Mouse (Mus musculus) myocyte (in vitro differentiated cells): ENCODE measurements at regions not wholly inside any gene's neighbourhood (a gene's known extent, or its start where the extent isn't known, plus 50 kb on each side); places are given as distances from the start of the nearest gene placed in this dataset.

Experiments used
- H3K27me3 ChIP-seq: one replicate; pipeline ENCODE4 v1.6.1; 2011; ENCODE audit not compliant: control insufficient read depth, insufficient read depth, insufficient read length
- H3K36me3 ChIP-seq: one replicate; pipeline ENCODE4 v1.6.1; 2011; ENCODE audit not compliant: control insufficient read depth, insufficient read depth
- H3K4me2 ChIP-seq: one replicate; pipeline ENCODE4 v1.6.1; 2011; ENCODE audit warnings: low read depth, control low read depth
- H3K4me3 ChIP-seq: one replicate; pipeline ENCODE4 v1.5.1; 2011; ENCODE audit warnings: mild to moderate bottlenecking, control low read depth, moderate library complexity
- H3K79me2 ChIP-seq: one replicate; pipeline ENCODE4 v1.6.1; 2011; ENCODE audit not compliant: control insufficient read depth, insufficient read depth
- H3ac ChIP-seq: one replicate; pipeline ENCODE4 v1.6.1; 2011; ENCODE audit not compliant: control insufficient read depth, insufficient read length
- CEBPB ChIP-seq: IDR thresholded peaks from 2 replicates; pipeline ENCODE4 v1.6.1; 2011; ENCODE audit warnings: mild to moderate bottlenecking, moderate library complexity; ENCODE audit not compliant: poor library complexity, insufficient read depth, severe bottlenecking
- E2F4 ChIP-seq: IDR thresholded peaks from one replicate; pipeline ENCODE4 v1.6.1; 2011; ENCODE audit warnings: mild to moderate bottlenecking, control low read depth, moderate library complexity; ENCODE audit not compliant: insufficient read depth
- MAX ChIP-seq: IDR thresholded peaks from one replicate; pipeline ENCODE4 v1.6.1; 2011; ENCODE audit warnings: low read depth, mild to moderate bottlenecking, control low read depth
- MYOD1 ChIP-seq, 3 experiments: IDR thresholded peaks; one replicate each; pipeline ENCODE4 v1.6.1; 2011; ENCODE audit warnings: control low read depth in 2 of 3, low read depth in 2 of 3, mild to moderate bottlenecking in 2 of 3, moderate library complexity in 1 of 3; ENCODE audit not compliant: insufficient read length in 2 of 3, control insufficient read depth in 1 of 3
- MYOG ChIP-seq, 3 experiments: IDR thresholded peaks; one replicate each; pipeline ENCODE4 v1.6.1; 2011; ENCODE audit warnings: control low read depth in 2 of 3, low read depth in 2 of 3, mild to moderate bottlenecking in 2 of 3; ENCODE audit not compliant: insufficient read length in 2 of 3, control insufficient read depth in 1 of 3, insufficient read depth in 1 of 3
- POLR2A ChIP-seq: IDR thresholded peaks from one replicate; pipeline ENCODE4 v1.6.1; 2011; ENCODE audit warnings: low read depth, mild to moderate bottlenecking, control low read depth, moderate library complexity; ENCODE audit not compliant: insufficient read length
- POLR2AphosphoS2 ChIP-seq: IDR thresholded peaks from one replicate; pipeline ENCODE4 v1.6.1; 2011; ENCODE audit warnings: low read depth, control low read depth; ENCODE audit not compliant: insufficient read length
- REST ChIP-seq: IDR thresholded peaks from one replicate; pipeline ENCODE4 v1.6.1; 2011; ENCODE audit warnings: mild to moderate bottlenecking, control low read depth, moderate library complexity; ENCODE audit not compliant: insufficient read depth, insufficient read length
- SRF ChIP-seq: IDR thresholded peaks from one replicate; pipeline ENCODE4 v1.6.1; 2011; ENCODE audit warnings: low read depth; ENCODE audit not compliant: control insufficient read depth, insufficient read length
- TCF12 ChIP-seq: IDR thresholded peaks from one replicate; pipeline ENCODE4 v1.6.1; 2011; ENCODE audit warnings: mild to moderate bottlenecking, control low read depth; ENCODE audit not compliant: poor library complexity, insufficient read depth, severe bottlenecking
- TCF3 ChIP-seq: IDR thresholded peaks from one replicate; pipeline ENCODE4 v1.6.1; 2011; ENCODE audit warnings: low read depth, control low read depth; ENCODE audit not compliant: insufficient read length
- USF1 ChIP-seq: IDR thresholded peaks from one replicate; pipeline ENCODE4 v1.6.1; 2011; ENCODE audit warnings: low read depth, mild to moderate bottlenecking, control low read depth, moderate library complexity

DNA sequence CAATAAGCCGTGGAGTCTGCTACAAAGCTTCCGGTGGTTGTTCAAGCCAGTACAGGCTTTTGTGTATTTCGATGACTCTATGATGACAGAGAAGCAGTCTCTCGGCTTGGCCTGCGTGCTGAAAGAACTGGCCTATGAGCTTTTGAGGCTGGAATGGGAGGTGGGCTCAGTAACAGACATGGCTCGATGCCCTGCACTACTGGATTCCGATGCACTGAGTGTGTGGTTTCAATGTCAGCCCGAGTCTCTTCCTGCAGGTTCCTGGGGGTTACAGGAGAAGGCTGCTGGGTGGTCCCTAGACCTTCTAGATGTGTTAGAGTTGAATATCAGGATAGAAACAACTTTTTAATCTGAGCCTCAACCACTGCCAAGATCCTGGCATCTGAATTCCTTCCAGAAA, 53.2 kb downstream of the Gm815 start:
- TF ChIP-seq REST = no peak
- no peak for TF ChIP-seq CEBPB
- TF ChIP-seq E2F4 = no peak
- TF ChIP-seq POLR2A = no peak
- no peak for TF ChIP-seq TCF3
- no peak for TF ChIP-seq MAX
- no peak overlapping the region for H3K4me3 ChIP-seq
- H3K79me2 ChIP-seq = no peaks in the 10 kb centered on the region
- no peaks in the 10 kb centered on the region for H3K27me3 ChIP-seq
- no peak overlapping the region for H3K4me2 ChIP-seq
- H3K36me3 ChIP-seq = no peaks in the 10 kb centered on the region
- H3ac ChIP-seq = no peak overlapping the region

- H3ac ChIP-seq = no peak overlapping the region
- no peak for TF ChIP-seq REST
- TF ChIP-seq POLR2A = no peak
- no peak for TF ChIP-seq USF1
- H3K4me3 ChIP-seq = no peak overlapping the region
- H3K36me3 ChIP-seq = no peaks in the 10 kb centered on the region
- no peak overlapping the region for H3K4me2 ChIP-seq
- H3K27me3 ChIP-seq = no peaks in the 10 kb centered on the region
- no peaks in the 10 kb centered on the region for H3K79me2 ChIP-seq
Observed at GRCm38 (mm10) chr19:26944006-26944405, 58.3 kb downstream of the Gm815 start.

GRCm38 (mm10) chr19:26946562-26946961, 60.9 kb downstream of the Gm815 start:
- Histone ChIP-seq H3K79me2 (no peaks in the 10 kb centered on the region), H3K4me2 (no peak overlapping the region), H3K27me3 (no peaks in the 10 kb centered on the region), H3K4me3 (no peak overlapping the region), H3K36me3 (no peaks in the 10 kb centered on the region), H3ac (no peak overlapping the region)
- TF ChIP-seq POLR2AphosphoS2 (no peak), TCF3 (no peak), SRF (no peak)

GRCm38 (mm10) chr19:26948479-26948878, 62.8 kb downstream of the Gm815 start:
- TF ChIP-seq CEBPB = no peak
- no peak for TF ChIP-seq MYOD1 (IDR thresholded peaks at IDR 0.05; ENCODE audit: control insufficient read depth in 1 of 3, insufficient read length in 2 of 3, low read depth in 2 of 3)
- no peak for TF ChIP-seq E2F4
- no peak for TF ChIP-seq POLR2A
- TF ChIP-seq USF1 = no peak
- no peak for TF ChIP-seq TCF3
- no peak for TF ChIP-seq TCF12
- no peak for TF ChIP-seq SRF
- no peak for TF ChIP-seq MYOG (IDR thresholded peaks at IDR 0.05; ENCODE audit: control insufficient read depth in 1 of 3, insufficient read depth in 1 of 3, insufficient read length in 2 of 3, low read depth in 2 of 3)
- no peak for TF ChIP-seq POLR2AphosphoS2
- no peak for TF ChIP-seq MAX
- TF ChIP-seq REST = no peak
- H3K27me3 ChIP-seq = no peaks in the 10 kb centered on the region
- no peaks in the 10 kb centered on the region for H3K79me2 ChIP-seq
- H3K4me3 ChIP-seq = no peak overlapping the region
- no peak overlapping the region for H3ac ChIP-seq
- H3K4me2 ChIP-seq = no peak overlapping the region
- H3K36me3 ChIP-seq = no peaks in the 10 kb centered on the region

GRCm38 (mm10) chr19:26949153-26949552, 63.5 kb downstream of the Gm815 start:
- no peak for TF ChIP-seq MYOD1 (IDR thresholded peaks at IDR 0.05; ENCODE audit: control insufficient read depth in 1 of 3, insufficient read length in 2 of 3, low read depth in 2 of 3)
- no peak for TF ChIP-seq REST
- no peak for TF ChIP-seq SRF
- no peak for TF ChIP-seq TCF3
- TF ChIP-seq E2F4 = no peak
- no peak for TF ChIP-seq POLR2AphosphoS2
- no peak for TF ChIP-seq MAX
- no peak for TF ChIP-seq USF1
- no peak for TF ChIP-seq TCF12
- no peak for TF ChIP-seq CEBPB
- TF ChIP-seq POLR2A = no peak
- no peak for TF ChIP-seq MYOG (IDR thresholded peaks at IDR 0.05; ENCODE audit: control insufficient read depth in 1 of 3, insufficient read depth in 1 of 3, insufficient read length in 2 of 3, low read depth in 2 of 3)
- no peaks in the 10 kb centered on the region for H3K27me3 ChIP-seq
- no peak overlapping the region for H3K4me2 ChIP-seq
- no peak overlapping the region for H3ac ChIP-seq
- no peaks in the 10 kb centered on the region for H3K79me2 ChIP-seq
- H3K36me3 ChIP-seq = no peaks in the 10 kb centered on the region
- H3K4me3 ChIP-seq = no peak overlapping the region

GRCm38 (mm10) chr19:26953348-26953747, 67.7 kb downstream of the Gm815 start:
- Histone ChIP-seq H3ac (no peak overlapping the region), H3K27me3 (no peaks in the 10 kb centered on the region), H3K4me3 (no peak overlapping the region), H3K4me2 (no peak overlapping the region), H3K36me3 (no peaks in the 10 kb centered on the region), H3K79me2 (no peaks in the 10 kb centered on the region)
- no peak for TF ChIP-seq USF1
